Mouse (Mus musculus) right cerebral cortex, postnatal 36 days (tissue): ENCODE data around the gene Porcn.

Experiments used
- DNase-seq, 2 experiments: peaks; one replicate each; pipeline ENCODE4 v3.0.0; 2022; ENCODE audit warnings: low spot score in 2 of 2, mixed read lengths in 1 of 2

Gene Porcn

DNA sequence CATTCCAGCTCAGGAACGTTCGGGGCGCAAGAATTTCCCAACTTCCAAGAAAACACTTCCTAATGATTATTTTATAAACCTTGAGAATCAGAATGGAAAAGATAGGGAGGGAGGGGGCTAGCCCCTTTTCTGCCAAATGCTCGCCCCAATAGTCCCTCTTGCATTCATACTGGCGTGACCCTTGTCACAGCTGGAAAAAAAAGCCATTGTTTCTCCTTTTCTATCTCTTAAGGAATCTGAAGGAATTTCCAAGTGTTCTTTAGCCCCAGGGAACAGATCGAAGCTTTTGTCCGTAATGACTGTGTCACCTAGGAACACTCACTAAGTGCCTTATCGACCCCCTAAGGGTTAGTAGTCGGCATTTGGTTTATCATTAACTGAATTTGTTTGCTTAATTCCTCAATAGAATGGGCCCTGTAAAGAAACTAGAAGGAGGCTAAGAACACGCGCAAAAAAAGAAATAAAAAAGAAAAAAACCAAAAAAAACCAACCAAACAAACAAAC is 421 bp upstream of the Porcn start:
- DNase-seq, result no peak

GRCm38 (mm10) chrX:8205551-8205950 is 774 bp downstream of the Porcn start:
- peak in 1 of 2 experiments; percentile 12 for DNase-seq

DNA sequence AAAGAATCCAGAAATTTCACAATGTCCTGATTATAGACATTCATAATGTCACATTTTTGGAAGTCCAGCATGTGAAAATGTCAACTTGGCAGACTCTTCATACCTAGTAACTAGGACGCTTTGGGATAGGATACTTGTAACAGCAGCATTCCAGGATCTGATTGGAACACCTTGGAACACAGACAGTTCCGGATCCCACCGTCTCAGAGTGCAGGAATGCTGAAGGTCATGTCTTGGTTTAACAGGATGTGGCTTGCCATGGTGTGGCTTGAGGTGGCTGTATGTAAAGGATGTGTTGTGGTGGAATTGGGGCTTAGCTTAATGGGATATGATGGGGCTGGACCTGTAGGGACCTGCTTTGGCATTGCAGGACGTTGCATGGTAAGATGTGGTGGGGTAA is 1.2 kb downstream of the Porcn start:
- DNase-seq, result no peak

- DNase-seq, result no peak
Observed at GRCm38 (mm10) chrX:8204076-8204475, 2.2 kb downstream of the Porcn start.

DNA sequence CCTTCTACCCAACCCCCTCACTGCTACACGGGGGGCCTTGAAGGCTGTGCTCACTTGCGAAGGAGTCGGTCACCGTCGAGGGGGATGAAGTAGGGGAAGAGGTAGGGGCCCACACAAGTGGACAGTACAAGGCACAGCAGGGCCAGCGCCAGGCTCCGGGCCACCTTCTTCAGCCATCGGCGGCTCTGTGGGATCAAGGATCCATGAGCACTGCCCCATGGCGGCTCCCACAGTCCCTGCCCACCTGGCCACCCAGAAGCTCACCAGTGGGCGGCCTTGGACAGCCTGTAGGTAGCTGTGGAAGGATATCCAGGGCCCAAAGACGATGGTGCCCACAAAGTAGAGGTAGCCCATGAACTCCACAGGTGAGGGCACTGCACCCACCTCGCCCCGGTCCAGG is 3.2 kb downstream of the Porcn start:
- no peak for DNase-seq

DNA sequence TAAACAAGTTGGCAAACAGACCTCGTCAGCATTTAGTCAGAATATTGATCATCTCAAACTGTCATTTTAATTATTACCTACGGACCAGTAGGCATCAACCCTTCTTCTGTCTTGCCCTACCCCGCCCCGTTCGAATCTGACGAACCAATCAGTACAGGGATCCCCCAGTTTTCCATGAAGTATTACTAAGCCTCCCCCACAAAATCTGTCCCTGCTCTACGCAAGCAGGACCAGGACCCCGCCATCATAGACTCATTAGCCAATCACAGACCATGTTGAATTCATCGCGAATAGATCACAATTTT is 13.0 kb downstream of the Porcn start, which contains the start of gene Ebp:
Ebp (minus strand) TSS at position 94 of the 305 bp plus-strand sequence.
- DNase-seq, result peak; percentile 14 to 32

DNA sequence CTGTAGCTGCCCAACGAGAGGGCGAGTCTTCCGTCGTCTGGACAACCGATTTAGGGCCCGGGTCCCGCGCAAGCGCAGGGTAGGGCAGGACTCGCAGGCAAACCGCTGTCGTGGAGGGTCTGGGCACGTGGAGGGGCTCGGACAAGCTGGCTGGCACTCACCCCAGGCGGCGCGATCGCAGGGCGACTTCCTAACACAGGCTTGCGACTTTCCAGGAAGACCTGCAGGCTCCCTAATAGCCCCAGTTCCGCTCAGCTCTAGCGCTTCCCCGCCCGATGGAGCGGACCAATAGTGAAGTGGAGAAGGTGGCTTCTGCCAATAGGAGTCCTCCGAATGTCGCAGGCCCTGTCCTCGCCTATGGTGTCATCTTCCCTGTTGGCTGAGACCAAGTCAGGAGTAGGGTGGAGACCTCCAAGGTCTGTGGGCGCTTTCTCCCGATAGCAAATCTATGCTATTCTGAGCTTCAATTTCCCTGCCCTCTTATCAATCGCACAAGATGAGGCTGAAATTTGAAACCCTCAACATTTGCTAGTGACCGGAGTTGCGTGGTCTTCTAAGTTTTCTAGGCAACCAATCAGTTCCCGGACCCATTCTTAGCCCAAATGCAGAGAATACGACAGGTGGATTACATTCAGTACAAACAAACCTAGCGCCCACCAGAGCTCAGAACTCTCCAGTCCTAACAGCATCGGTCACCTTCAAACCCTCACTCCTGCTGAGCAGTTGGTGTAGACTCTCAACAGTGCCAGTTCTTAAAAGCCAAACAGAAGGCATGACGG is 13.5 kb downstream of the Porcn start:
- DNase-seq, result peak; percentile 65 to 77

GRCm38 (mm10) chrX:8192126-8192639 is 14.1 kb downstream of the Porcn start:
- no peak for DNase-seq

DNA sequence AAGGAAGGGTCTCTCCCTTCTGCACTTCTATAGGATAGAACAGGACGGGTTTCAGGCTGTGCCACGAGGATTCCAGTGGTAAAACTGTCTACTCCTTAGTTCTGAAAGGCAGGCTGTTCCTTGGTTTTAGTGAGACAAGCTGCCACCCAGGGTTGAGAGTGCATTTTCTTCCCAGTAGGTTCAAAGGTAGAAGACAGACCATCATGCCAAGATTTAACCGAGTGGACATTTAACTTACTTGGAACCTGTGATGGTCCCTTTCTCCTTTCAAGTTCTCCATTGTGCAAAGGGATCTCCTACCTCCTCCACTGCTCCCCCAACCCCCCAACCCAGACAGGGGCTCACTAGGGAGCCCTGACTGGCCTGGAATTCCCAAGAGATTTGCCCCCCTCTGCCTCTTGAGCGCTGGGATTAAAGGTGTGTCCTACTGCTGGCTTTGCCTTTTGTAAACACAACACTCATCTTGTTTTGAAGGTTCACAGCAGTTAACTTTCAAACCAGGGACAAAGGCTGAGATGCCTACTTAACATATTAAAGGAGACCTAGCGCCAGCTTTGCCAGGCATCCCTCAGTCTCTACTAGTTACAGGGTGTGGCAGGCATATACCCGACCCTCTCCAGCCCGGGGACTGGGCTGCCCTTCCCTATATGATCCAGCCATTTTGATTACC is 23.3 kb downstream of the Porcn start:
- DNase-seq, result no peak

- DNase-seq, result no peak
Observed at GRCm38 (mm10) chrX:8179646-8180045, 26.7 kb downstream of the Porcn start.

GRCm38 (mm10) chrX:8178871-8179270 is 27.5 kb downstream of the Porcn start:
- DNase-seq, result no peak

DNA sequence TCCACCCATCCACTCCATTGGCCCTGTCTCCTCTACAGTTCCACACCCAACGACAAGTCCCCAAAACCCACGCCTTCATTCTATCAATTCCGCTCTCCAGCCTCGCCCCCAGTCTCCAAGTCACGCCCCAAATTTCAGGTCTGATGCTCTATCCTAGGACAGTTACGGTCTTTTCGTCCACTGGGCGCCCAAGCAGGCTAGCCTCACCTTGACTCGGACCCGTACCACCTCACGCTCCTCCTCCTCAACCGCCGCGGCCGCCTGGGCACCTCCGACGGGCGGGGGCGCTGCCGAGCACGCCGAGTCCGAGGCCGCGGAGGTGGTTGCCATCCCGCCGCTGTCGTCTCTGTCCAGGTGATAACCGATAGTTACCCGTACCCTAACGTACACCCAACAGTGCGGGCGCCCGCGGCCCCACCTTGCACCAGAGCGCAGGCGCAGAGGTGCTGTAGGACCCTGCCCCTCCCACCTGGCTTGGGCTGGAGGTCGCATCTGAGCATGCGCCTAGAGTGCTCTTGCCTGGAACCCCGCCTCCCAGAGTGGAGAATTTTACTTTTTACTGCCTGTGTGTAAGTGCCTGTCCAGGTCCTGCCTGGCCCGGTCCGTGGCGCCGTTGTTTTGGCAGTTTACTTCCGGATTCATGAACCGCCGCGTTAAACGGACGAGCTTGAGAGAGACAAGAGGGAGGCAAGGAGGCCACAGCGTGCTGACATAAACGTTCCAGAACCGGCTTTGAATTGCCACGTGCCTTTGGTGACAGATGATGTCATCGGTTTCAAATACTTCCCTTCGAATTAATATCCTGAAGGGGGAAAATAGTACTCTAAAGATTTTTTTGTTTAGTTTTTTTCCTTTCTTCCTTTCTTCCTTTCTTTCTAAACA is 30.6 kb downstream of the Porcn start, which contains the start of gene Tbc1d25:
Tbc1d25 (minus strand) TSS at position 678 of the 882 bp plus-strand sequence.
- peak; percentile 78 to 81 for DNase-seq

DNA sequence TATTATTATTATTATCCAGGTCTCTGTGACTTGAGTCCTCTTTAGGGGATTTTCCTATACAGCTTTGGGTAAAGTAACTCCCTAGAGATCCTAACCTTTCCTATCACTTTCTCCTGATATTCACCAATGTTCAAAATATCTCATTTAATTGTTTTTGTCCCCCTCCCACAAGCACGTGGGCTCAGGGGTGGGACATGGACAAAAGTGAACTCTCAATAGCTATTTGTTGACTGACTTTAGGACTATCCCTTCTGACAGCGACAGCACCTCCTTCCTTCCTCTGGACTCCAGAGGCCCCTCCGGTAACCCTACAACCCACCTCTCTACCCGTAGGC is 31.2 kb downstream of the Porcn start:
- DNase-seq, result no peak

- no peak for DNase-seq
Observed at GRCm38 (mm10) chrX:8167716-8168647, 38.3 kb downstream of the Porcn start.

GRCm38 (mm10) chrX:8164471-8164870 is 41.9 kb downstream of the Porcn start:
- no peak for DNase-seq

DNA sequence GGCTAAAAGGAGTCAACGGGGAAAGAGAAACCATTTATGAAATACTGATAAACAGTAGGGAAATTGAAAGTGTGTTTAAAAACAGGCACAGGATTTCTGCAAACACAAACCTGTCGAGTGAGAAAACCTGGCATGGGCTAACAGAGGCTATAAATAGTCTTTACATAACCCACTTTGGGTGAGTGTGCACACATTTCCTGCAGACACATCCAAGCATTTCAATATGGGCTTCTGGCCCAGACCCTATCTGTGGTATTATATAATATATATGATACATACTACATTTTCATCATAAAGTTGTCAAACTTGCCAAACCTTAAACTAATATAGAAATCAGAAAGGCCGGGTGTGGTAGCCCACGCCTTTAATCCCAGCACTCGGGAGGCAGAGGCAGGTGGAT is 43.2 kb downstream of the Porcn start:
- peak in 1 of 2 experiments; percentile 9 for DNase-seq

DNA sequence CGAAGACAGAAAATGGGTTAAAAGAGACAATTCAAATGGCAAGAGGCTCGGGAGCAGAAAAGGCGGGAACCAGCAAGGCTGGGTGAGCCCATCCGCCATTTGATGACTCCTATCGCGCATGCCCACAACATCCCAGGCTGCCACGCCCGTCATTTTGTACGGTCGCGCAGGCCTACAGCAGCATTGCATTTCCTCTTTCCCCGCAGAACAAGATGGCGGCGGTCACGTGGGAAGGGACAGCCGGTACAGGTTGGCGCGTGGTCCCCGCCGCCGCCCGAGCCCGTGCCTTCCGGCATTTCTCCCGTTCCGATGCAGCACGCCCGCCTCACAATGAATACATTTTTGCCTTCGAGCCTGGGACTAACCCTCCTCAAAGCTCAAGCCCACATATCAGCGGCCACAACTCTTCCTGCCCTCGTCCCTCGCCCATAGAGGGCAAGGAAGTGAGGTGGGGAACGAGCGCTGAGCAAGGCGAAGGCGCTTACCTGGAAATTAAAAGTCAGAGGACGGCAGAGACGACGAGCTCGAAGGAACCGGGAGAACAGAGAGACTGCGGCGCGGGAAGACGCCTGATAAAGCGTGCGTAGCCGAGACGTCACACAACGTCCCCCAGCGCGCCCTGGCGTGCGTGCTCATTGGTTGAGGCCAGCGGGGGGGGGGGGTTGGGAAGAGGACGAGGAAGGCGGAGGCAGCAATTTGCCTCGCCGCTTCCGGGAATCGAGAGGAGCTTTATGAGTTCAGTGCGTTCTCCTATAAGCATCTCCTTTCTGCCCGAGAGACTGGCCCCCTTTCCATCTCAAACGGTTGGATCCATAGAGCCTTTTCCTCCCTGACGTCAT is 61.0 kb downstream of the Porcn start, which contains the start of gene Rbm3:
Rbm3 (minus strand) TSS at position 728 of the 839 bp plus-strand sequence.
- DNase-seq, result peak; percentile 81 to 82
